Mouse (Mus musculus) retina, embryonic 14.5 days (tissue): ENCODE measurements around the gene Arhgap24.
"Not testable (repeated sequence)": the region's sequence is repeated elsewhere in the genome, so short reads cannot be mapped to it uniquely, and the experiment has no call there.

Experiments
- DNase-seq: peaks from one replicate; pipeline ENCODE4 v3.0.0-alpha.2; 2015; ENCODE audit warnings: low spot score

The Arhgap24 gene

DNA sequence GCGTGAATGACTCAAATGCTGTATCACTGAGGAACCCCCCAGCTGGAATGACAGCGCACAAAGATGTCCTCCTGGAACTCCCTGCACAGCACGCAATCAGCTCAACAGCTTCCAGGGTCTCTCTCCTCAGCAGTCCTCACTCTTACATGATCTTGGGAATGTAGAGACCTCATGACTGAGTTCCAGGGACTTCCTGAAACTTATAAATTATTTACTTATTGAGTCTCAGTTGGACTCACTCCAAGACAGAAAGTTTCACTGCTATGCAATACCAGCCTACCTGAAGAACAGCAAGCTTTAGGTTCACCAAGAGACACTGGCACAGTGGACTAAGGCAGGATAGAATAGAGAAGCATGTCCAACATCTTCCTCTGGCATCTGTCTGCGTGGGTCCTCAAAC, 417.1 kb downstream of the Arhgap24 start:
- no peak for DNase-seq

DNA sequence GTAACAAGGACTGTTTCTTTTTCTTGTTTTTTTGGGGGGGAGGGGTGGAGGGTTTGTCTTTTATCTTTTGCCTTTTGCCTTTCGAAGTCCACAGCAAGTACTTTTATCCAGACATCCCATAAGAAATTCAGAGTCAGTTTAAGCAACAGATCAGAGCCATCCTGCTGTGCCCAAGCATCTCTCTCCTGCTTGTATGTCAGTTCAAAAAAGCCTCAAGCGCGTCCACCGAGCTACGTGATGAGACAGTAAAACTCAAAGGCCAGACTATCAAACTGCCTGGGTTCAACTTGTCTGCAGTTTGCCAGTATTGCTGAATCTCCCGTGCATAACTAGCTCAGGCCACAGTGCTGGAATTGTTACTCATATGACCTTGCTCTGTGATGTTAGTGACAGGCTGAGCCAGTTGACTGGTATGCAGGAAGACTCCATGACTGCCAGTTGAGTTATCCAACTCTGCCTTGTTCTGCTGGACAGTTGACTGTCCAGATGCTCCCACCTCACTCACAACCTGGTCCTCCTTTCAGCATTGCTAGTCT, 418.6 kb downstream of the Arhgap24 start:
- no peak for DNase-seq

DNA sequence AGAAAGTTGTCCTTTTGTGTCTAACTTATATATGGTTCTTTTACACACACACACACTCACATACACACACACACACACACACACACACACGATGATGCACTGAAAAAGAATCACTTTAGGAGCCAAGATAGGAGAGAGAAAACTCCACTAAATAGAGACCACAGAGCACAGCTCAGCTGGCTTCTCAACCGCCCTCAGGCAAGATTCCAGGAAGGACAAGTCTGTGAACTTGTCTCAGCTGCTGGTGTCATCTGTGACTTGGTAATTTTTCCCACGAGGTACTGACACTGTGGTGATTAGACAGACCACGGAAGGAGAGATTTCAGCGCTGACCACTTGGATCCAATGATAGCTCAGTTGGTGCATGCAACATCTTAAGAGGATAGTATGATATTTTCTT, 420.0 kb downstream of the Arhgap24 start:
- DNase-seq = no peak

DNA sequence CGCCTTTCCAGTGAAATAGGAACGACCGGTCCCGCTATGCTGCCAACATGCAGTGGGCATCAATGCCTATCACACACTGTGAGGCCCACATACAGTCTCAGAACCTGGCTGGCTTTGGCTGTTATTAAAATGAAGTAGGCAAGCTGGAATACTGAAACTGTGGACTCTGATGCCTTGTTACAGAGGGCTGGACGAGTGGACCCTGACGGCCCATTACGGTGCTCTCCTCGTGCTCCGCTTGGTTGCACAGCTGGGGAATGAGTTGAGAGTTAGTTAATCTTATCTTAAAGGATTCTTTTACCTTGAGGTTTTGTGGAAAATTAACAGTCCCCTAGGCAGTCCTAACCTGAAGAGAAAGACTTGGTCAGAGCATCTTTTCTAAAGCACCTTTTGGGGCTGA, 422.3 kb downstream of the Arhgap24 start:
- no peak for DNase-seq

DNA sequence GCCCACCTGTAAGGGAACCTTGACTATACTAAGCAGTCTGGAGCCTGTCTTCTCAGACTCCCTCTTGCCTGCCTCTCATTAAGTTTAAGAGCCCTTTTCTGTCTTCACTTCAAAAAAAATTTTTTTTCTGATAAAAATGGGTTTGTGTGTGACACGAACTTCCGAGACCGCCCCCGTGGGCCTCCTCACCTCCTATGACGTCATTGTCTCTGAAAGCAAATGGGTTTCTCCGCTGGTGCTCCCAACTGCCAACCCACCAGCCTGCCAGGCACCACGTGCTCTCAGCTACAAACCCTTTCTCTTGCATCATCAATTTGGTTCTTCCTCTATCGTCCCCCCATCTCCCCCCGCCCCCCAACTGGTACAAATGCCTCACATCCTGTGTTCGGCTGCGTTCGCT, 422.9 kb downstream of the Arhgap24 start:
- no peak for DNase-seq

DNA sequence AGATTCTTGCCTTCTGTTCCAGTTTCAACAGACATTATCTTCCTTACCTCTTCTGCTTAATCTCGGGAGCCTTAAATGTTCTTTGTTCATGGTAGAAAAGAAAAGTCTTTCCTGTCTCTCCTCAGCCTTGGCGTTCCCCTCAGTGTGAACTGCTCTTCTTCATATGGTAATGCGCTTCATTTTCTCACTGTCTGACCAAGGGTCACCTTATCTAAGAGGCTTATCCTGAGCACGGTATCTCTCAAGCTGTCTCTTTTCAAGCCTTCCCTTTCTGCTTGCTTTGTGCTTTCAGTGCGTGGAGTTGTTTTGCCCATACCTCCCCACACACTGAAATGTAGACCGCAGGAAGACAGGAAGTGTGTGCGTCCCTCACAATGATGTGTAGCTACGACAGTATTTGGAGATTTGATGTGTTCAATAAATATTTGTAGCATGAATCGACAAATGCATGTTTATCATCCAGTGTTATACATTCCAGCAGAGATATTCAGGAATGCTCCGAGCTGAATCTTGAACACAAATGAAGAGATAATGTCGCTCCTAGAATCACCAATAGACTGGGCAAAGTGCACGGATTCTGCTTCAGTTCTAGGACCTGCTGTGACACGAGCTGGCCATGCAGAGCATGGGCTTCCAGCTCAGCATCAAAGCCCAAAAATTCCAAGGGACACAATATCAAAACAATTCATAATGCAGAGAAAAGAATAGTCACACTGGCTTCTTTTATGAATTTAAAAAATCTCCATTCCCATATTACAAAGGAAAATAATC, 424.4 kb downstream of the Arhgap24 start:
- DNase-seq = no peak

DNA sequence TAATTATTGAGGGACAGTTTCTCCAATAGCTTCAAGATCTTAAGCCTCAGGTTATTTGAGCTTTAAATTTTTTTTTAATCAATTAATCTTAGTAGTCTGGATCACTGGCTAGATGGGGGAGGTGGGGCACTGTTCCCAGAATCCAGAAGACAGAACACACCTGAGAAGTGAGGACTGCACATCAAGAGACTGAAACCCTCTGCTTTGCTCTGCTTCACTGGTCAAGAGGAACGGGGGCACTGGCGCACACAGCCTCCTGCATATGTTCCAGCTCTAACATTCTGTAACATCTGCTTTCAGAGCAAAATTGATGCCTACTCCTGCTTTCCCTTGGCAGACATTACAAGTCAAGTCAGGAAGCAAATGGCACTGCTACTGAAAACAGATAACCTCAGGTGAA, 439.0 kb downstream of the Arhgap24 start:
- no peak for DNase-seq

DNA sequence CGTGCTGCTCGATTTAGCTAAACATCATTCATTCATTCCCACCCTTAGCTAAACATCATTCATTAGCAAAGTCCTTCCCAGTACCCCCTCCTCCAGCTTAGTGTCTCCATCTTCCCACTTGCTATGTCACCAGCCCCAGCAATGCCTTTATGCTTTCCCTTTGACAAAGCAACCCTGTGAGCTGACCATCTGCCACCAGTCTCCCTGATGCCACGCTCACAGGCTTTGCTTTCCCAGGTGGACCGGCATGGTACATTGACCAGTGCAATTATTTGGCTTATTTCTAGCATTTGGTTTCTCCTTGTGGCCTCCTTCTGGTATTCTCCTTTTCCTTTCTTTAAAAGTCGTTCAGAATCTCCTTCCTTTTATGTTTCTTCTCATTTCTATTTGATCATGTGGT, 445.6 kb downstream of the Arhgap24 start:
- no peak for DNase-seq

DNA sequence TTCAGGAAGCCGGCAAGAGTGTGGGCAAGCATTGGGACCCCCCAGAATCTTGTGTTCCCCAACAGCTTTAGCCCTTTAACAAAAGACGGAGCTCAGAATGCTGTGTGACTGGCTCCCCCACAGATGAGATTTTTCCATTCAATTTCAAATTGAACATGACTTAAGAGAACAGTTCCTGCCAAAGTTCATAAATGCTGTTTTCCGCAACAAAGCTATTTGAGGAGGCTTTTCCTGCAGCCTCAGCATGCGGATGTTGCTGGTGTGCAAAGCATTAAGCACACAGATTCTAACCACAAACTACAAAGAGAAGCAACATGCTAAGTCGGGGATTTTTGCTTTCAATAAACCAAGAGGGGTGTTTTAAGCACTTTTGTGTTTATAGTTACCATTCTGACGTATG, 449.0 kb downstream of the Arhgap24 start:
- no peak for DNase-seq

DNA sequence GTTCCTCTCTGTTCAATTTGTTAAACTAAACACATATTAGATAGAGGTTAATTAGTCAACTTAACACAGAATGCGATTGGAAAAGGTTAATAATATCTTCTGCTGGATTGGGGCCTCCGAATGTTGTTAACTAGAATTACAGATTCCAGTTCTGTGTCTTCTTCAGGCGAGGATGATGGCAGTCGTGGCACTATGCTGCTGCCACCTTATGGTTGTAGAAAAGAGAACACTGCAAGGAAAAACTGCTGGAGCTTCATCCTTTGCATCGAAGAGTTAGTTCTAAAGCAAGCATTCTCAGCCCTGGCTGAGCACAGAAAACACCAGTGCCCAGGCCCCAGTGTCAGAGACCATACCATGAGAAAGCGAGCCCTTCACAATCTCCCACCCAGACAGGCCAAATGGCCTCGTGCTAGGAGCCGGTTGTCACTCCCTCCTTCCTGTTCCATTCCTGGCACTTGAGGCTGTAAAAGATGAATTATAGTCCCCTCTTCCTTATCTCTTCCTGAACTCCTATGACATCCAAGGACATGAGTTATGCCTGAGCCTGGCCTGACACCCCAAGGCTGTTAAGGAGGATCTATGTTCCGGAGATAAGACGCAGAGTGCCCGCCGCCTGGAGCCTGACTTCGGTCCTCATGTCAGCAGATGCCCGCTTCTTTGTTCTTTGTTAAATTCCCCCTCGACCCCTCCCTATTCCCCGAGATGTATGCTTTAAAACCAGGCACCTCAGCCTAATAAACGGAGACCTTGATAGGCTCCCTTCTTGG, 462.9 kb downstream of the Arhgap24 start:
- not testable (repeated sequence) for DNase-seq

DNA sequence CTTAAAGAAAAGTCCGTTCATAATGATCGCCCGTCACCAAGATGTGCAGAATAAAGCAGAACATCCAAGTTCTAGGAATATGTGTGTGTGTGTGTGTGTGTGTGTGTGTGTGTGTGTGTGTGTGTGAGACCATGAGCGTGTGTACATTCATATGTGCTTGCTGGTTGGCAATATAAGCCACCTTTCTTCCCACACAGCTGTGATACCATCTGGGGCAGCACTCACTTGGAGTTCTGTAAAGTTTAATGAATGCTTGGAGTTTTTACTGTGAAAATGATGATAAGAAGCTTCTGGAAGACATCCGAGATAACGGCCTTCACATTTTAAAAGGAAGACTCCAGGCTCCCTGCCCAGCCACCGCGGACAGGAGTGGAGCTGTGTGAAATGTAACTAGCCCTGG, 465.4 kb downstream of the Arhgap24 start:
- DNase-seq = no peak

DNA sequence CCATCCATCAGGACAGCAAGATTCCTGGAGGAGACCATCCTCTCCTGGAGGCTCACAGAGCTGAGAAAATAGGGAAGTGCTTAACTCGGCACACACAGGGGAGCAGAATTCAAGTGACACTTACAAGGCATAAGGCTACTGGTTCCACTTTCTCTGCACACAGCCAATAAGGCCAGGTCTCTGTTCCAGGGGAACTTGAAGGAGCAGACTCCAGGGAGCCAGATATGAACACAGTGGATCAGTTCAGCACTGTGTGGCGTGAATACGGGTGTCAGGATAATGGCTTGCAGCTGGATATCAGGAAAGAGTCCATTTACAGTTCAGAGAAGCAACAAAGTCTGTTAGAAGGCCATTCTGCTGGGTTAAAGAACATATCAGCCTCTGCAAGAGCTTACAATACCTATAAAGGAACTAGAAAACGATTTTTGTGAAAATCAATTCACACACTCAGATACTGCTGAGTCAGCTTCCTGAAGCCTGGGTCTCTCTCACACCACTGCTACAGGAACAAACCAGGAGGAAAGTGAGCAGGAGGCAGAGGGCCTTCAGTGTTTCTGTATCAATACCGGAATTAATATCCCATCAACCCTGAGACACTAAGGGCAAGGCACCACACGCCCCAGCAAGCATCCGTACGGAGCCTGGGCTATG, 466.0 kb downstream of the Arhgap24 start:
- no peak for DNase-seq
